Mouse (Mus musculus) adrenal gland, postnatal 25 days (tissue): ENCODE results near the gene Slc25a35. TPM values are rescaled to one million over a fixed set of nuclear protein-coding genes. Genes with fewer than 3 reads are reported as not detected.
A peak's percentile ranks its signal among the peaks of the same experiment; 100 is the strongest.
"Not testable (repeated sequence)": the region's sequence is repeated elsewhere in the genome, so short reads cannot be mapped to it uniquely, and the experiment has no call there.

Source experiments
- DNase-seq: peaks from one replicate; pipeline ENCODE4 v3.0.0; 2021; ENCODE audit warnings: mixed read lengths
- total RNA-seq: library from RNA; stranded (reverse); gene quantifications from 2 replicates; pipeline ENCODE4 v1.2.3, GENCODE M21; 2021

Gene Slc25a35
- total RNA-seq, 1 experiment from 2014 or later = 35.4 TPM

DNA sequence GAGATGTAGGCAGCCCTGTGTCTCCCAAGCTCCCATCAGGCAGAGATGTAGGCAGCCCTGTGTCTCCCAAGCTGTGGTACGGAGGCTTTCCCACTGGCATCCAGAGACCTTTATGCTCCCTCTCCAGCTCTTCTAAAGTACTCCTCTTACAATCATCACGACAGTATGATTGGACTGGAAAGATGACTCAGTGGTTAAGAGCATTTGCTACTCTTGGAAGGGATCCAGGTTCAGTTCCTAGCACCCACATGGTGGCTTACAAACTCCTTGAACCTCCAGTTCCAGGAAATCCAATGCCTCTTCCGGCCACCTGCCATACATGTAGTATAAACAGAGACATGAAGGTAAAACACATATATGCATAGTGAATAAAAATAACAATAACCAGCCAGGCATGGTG, 6.3 kb upstream of the Slc25a35 start:
- no peak for DNase-seq

- DNase-seq = not testable (repeated sequence)
Observed at GRCm38 (mm10) chr11:68962159-68962558, 5.8 kb upstream of the Slc25a35 start.

- no peak for DNase-seq
Observed at GRCm38 (mm10) chr11:68963405-68963804, 4.5 kb upstream of the Slc25a35 start.

DNA sequence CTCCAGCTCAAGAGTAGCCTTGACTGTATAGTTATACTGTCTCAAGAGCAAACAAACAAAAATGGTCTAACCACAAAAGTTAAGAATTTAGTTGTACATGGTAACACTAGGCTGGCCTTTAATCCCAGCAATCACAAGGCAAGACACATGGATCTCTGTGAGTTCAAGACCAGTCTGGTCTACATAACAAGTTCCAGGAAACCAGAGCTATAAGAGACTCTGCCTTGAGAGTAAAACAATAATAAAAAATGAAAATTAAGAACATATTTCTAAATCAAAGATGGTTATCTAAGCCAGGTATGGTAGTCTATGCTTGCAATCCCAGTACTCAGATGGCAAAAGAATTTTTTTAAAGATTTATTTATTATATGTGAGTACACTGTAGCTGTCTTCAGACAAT, 2.9 kb upstream of the Slc25a35 start:
- DNase-seq = no peak

- DNase-seq = peak; percentile 48
Observed at GRCm38 (mm10) chr11:68965845-68966244, 2.1 kb upstream of the Slc25a35 start.

GRCm38 (mm10) chr11:68966554-68966953, 1.4 kb upstream of the Slc25a35 start:
- DNase-seq = no peak

- DNase-seq = no peak
Observed at GRCm38 (mm10) chr11:68968752-68969151, 821 bp downstream of the Slc25a35 start.

GRCm38 (mm10) chr11:68970232-68970631, 2.3 kb downstream of the Slc25a35 start:
- DNase-seq = peak; percentile 54

DNA sequence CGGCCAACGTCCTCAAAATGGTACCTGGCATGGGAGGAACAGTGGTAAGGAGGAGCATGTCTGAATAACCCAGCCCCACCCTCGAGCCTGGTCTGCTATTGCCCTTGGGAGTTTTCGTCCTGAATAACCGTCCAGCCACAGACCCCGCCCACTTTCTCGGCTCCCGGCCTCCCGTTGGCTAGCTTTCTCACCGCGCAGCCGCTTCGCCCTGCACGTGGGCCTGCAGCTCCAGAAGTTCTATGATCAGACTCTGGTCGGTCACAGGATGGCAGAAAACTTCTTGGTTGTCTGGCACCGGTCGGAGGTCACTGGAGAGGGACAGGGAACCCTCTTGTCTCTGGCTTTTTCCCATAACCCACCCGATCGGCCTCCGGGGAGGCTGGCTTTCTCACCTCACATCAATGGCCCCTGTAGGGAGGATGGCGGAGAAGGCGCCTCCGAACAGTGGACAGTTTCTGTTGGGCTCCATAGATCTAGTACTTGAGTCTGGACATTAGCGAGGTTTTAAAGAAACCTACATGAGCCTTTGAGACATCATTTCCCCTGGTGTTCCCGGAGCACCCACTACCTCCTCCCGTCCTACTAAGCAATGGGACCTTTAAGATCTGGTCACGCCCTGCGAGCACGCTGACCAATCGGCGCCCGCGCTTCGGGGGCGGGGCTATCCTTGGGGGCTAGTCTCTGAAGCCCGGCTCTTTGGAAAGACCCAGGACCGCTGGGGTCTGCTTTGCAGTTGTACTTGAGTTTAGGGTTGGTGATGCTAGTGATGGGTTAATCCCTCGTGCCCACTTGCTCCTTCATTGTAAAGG, 5.5 kb downstream of the Slc25a35 start:
- DNase-seq = peak; percentile 89

DNA sequence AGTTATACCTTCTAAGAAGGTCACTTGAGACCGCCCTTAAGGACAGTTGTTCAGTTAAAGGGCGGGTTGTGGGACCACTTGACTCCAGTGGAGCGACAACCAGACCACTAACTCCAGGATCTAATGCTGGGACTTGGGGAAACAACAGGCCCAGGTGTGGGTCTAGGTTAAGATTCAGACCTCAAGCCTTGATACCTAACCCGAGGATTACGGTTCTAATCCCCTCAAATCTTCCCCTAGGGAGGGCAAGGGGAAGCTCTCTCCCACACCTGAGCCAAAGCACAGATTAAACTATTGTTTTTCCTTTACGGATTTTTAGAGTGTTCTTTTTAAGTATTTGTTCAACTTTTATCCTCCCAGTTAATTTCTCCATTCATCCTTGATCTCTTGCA, 6.1 kb downstream of the Slc25a35 start:
- DNase-seq = no peak

- no peak for DNase-seq
Observed at GRCm38 (mm10) chr11:68975085-68975484, 7.2 kb downstream of the Slc25a35 start, which contains the start of gene Rangrf. Gene Rangrf, minus strand, starts transcription at chr11:68975185.

DNA sequence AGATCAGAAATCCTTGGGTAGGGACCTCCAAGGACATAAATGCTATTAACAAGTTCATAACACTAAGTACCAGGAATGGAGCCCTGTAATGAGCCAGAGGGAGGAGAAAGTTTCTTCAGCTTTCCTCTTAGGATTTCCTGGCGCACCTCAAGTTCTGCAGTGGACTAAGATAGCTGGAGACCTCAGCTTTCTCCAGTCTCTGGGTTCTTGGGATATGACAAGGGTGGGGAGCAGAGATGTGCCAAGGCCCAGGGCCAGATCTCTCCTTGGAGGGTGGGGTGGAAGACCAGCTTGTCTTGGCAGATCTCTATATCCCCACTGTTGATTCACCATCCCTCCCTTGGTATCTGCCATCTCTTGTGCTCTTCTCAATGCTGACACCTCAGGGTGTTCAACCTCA, 7.7 kb downstream of the Slc25a35 start:
- DNase-seq = no peak

DNA sequence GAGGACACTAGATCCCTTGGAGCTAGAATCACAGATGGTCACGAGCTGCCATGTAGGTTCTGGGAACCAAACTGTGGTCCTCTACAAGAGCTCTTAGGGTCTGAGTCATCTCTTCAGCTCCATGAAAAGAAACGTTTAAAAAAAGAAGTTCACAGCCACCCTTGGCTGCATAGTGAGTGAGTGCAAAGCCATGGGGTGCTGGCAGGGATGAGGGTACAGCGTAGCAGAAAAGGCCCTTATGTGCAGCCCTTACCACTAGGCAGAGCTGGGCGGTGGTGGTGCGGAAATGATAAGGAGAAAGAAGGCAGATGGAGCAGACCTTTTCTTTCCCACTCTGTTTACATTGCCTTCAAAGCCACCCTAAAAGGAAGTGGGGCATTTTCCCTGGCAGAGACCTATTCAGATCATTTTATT, 11.4 kb downstream of the Slc25a35 start:
- no peak for DNase-seq

DNA sequence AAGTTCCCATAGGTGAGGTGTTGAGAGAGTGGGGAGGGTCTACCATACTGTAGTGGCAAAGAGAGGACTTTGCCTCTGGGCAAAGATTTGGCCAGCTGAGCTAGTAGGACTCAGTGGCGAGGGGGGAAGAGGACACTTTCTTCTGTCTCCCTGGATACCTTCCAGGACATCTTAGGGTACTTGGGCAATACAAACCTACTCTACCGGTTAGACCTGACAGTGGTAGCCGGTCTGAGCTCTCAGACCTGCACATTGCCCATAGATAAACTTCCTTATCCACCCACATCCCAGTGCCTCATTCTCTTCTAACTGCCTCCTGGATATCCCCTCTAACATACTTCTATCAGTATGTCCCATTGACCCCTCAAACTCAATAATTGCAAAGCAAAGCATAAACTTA, 13.0 kb downstream of the Slc25a35 start:
- DNase-seq = no peak

- peak; percentile 78 for DNase-seq
Observed at GRCm38 (mm10) chr11:68982639-68983369, 14.9 kb downstream of the Slc25a35 start.

GRCm38 (mm10) chr11:68987365-68987882, 19.5 kb downstream of the Slc25a35 start:
- no peak for DNase-seq

DNA sequence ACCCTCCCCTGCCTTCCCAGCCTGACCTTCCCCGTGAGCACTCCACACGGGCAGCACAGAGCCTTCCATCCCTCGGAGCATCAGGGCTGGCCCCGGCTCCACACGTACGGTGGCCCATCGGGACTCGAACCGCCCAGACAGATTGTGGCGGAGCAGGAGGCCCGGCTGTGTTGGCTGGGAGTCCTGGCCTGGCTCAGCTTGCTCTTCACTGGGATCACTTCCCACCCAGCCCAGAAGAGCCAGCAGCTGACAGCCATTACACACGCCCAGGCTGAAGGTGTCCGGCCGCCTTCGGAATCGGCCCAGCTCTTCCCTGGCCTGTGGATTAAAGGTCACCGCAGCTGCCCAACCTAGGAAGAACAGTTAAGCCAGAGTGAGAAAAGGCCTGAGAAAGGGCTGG, 20.4 kb downstream of the Slc25a35 start:
- DNase-seq = peak; percentile 18

DNA sequence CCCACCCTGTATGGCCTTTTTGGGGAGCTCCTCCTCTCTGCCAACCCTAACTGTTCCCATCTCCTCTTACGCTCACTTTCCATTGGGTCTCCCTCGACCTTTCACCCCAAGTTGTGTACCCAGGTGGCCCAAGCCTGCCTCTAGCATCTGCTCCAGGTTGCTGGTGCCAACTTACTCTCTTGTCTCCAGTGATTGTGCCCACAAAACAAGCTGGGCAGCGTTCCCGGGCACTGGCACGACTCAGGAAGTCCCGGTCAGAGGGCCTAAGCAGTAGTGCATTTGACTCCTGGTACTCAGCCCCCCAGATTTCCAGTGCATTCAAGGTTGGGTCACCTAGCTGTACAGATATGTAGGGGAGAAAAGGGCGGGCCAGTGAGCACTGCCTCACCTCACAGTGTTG, 25.2 kb downstream of the Slc25a35 start:
- peak; percentile 33 for DNase-seq

DNA sequence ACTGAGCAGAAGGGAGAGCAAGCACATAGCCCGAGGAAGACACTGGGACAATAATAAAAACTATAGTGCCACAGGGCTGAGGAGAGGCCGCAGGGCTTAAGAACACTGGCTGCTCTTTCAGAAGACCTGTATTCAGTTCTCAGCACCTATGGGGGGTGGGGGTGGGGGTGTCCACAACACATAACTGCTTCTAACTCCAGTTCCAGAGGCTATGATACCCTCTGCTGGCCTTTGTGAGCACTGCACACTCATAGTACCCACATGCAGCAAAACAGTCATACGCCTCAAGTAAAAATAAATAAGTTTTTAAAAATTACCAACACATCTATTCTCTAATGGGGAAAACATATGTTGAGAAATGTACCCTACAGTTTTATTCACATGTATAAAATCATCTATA, 26.4 kb downstream of the Slc25a35 start:
- no peak for DNase-seq

DNA sequence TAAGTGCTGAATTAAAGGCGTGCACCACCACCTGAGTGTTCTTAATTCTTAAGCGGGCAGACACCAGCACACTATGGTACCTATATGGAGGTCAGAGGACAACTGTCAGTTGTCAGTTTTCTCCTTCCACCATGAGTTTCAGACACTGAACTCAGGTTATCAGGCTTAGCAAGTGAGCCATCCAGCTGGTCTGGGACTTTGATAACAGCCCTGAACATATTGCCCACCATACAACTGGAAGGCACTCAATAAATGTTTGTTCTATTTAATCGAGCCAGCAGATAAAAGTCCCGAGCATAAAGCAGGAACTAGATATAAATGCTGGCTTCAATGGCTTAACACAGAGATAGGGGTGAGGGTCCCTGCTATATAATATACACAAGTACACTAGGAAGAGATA, 29.1 kb downstream of the Slc25a35 start:
- DNase-seq = no peak

DNA sequence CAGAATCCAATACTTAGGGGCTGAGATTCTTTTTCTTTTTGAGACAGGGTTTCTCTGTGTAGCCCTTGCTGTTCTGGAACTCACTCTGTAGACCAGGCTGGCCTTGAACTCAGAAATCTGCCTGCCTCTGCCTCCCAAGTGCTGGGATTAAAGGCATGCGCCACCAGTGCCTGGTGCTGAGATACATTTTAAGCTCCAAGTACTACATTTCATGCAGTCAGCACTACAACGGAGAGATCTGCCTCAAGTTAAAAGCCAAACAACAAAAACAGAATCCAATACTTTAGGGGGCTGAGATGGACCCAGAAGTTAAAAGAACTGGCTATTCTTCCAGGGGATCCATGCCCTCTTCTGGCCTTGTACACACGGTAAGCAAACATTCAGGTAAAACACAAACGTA, 34.9 kb downstream of the Slc25a35 start:
- DNase-seq = not testable (repeated sequence)

GRCm38 (mm10) chr11:69003592-69003991, 35.7 kb downstream of the Slc25a35 start:
- DNase-seq = peak; percentile 52

DNA sequence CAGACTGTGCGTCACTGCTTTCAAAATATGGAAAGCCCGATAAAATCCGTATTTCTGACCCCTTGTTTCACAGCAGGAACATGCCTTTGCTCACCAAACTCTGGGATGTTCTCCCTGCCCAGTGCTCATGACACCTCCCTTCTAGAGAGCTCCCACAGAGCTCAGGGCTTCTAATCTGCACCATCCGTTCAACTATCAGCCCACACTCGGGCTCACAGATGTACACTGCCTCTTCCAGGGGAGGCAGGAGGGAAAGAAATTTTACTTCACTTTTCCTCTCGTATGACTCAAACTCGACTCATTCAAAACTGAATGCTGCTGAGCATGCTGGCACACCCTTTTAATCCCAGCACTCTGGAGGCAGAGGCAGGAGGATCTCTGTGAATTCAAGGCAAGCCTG, 37.3 kb downstream of the Slc25a35 start:
- DNase-seq = no peak
